In genomic region chrX:111196376-111196775, GRCm38 (mm10) we compare ENCODE assay signal across 12 mouse cellular contexts. TPM values are rescaled to one million over a fixed set of nuclear protein-coding genes. Genes with fewer than 3 reads are reported as not detected.
DNase-seq lines count a peak whose midpoint lies in the region; ATAC-seq and TF ChIP-seq lines count a peak whose summit lies in the region.
"Had no signal": no experiment of that assay in that cellular context is flagged by ENCODE, and none has a peak within 500 bp of the region (broad histone marks: within the 10 kb centered on the region; RNA-seq: fewer than 3 reads in every experiment).

No protein-coding gene starts in this region.

- peak; percentile 94 for TF ChIP-seq RAD21 in MEL (IDR thresholded peaks at IDR 0.05; ENCODE audit: low read depth, low read length)

- 3% methylated on average over 2 of the region's 2 CpGs for WGBS in kidney, adult 2 months
- 3% methylated on average over 2 of the region's 2 CpGs for WGBS in limb, embryonic 10.5 days
- WGBS in forebrain, embryonic 16.5 days = 4% methylated on average over 2 of the region's 2 CpGs

- no peak overlapping the region for H3K4me2 ChIP-seq in forebrain, embryonic 16.5 days (ENCODE audit: low read length)
- H3K4me2 ChIP-seq: limb, embryonic 12.5 days; neural tube, embryonic 13.5 days; stomach, embryonic 15.5 days had no signal

- no peak overlapping the region for H3K9ac ChIP-seq in MEL (ENCODE audit: control insufficient read depth, low read depth, low read length, poor library complexity, severe bottlenecking)
- H3K9ac ChIP-seq in forebrain, embryonic 16.5 days (replicated peaks; ENCODE audit: low read depth, low read length) = no peak overlapping the region
- H3K9ac ChIP-seq: limb, embryonic 12.5 days; neural tube, embryonic 13.5 days; stomach, embryonic 15.5 days had no signal

- no peak for ATAC-seq in forebrain, embryonic 16.5 days

- no peak overlapping the region for H3K27ac ChIP-seq in kidney, adult 2 months (ENCODE audit: insufficient read depth, low read depth, low read length)
- H3K27ac ChIP-seq in MEL (ENCODE audit: control insufficient read depth, low read depth, low read length) = no peak overlapping the region
- H3K27ac ChIP-seq in limb, embryonic 10.5 days = no peak overlapping the region
- no peak overlapping the region for H3K27ac ChIP-seq in forebrain, embryonic 16.5 days (ENCODE audit: low read length)
- H3K27ac ChIP-seq: limb, embryonic 12.5 days; neural tube, embryonic 13.5 days; stomach, embryonic 15.5 days had no signal

- H3K4me1 ChIP-seq in kidney, adult 2 months (ENCODE audit: control insufficient read depth, insufficient read depth, low read length) = no peaks in the 10 kb centered on the region
- no peaks in the 10 kb centered on the region for H3K4me1 ChIP-seq in MEL (ENCODE audit: control insufficient read depth in 1 of 2, insufficient read depth in 2 of 2, low read length in 2 of 2)
- H3K4me1 ChIP-seq in limb, embryonic 10.5 days = no peaks in the 10 kb centered on the region
- H3K4me1 ChIP-seq in forebrain, embryonic 16.5 days (replicated peaks; ENCODE audit: control insufficient read depth, insufficient read depth, low read length) = no peaks in the 10 kb centered on the region
- H3K4me1 ChIP-seq: limb, embryonic 12.5 days; neural tube, embryonic 13.5 days; stomach, embryonic 15.5 days had no signal

- H3K79me2 ChIP-seq in MEL (ENCODE audit: control insufficient read depth, insufficient read depth, low read length, poor library complexity) = no peaks in the 10 kb centered on the region

- TF ChIP-seq EP300 in MEL (IDR thresholded peaks at IDR 0.05; ENCODE audit: low read depth in 1 of 2, low read length in 2 of 2) = no peak

- no peak for TF ChIP-seq CTCF in kidney, adult 2 months (conservative IDR thresholded peaks at IDR 0.05; ENCODE audit: insufficient read depth, insufficient read length, low read depth, low read length)
- TF ChIP-seq CTCF in MEL (IDR thresholded peaks at IDR 0.05 in 2 of 3, conservative IDR thresholded peaks at IDR 0.05 in 1 of 3; ENCODE audit: control insufficient read depth in 1 of 3, insufficient read depth in 1 of 3, low read depth in 2 of 3, low read length in 3 of 3, poor library complexity in 1 of 3, severe bottlenecking in 1 of 3) = peak; percentile 48 to 94 (median 79)

- DNase-seq in kidney, adult 2 months = peak; percentile 4
- no peak for DNase-seq in kidney, postnatal 10 days
- DNase-seq in A20 (ENCODE audit: low read depth, low spot score) (peak; percentile 44), MEL (ENCODE audit: low read depth, low spot score) (peak; percentile 88)
- peak; percentile 2 for DNase-seq in embryo, embryonic 9.5 days (ENCODE audit: extremely low spot score)
- no peak for DNase-seq in limb, embryonic 10.5 days (ENCODE audit: low spot score)
- DNase-seq: adrenal gland, adult 8-10 months; kidney, adult 8-10 months had no signal

- H3K9me3 ChIP-seq in MEL (replicated peaks; ENCODE audit: insufficient read depth, low read length) = no peaks in the 10 kb centered on the region
- H3K9me3 ChIP-seq in limb, embryonic 10.5 days (replicated peaks) = no peaks in the 10 kb centered on the region
- H3K9me3 ChIP-seq in forebrain, embryonic 16.5 days (ENCODE audit: control insufficient read depth, low read length) = no peaks in the 10 kb centered on the region
- H3K9me3 ChIP-seq: limb, embryonic 12.5 days; neural tube, embryonic 13.5 days; stomach, embryonic 15.5 days had no signal

- no peaks in the 10 kb centered on the region for H3K36me3 ChIP-seq in kidney, adult 2 months (ENCODE audit: control insufficient read depth, insufficient read depth, low read length)
- H3K36me3 ChIP-seq in MEL (ENCODE audit: control insufficient read depth in 1 of 2, insufficient read depth in 2 of 2, low read length in 2 of 2) = no peaks in the 10 kb centered on the region
- H3K36me3 ChIP-seq in limb, embryonic 10.5 days = no peaks in the 10 kb centered on the region
- no peaks in the 10 kb centered on the region for H3K36me3 ChIP-seq in forebrain, embryonic 16.5 days (ENCODE audit: control insufficient read depth, insufficient read depth)
- H3K36me3 ChIP-seq: limb, embryonic 12.5 days; neural tube, embryonic 13.5 days; stomach, embryonic 15.5 days had no signal

- no peak for TF ChIP-seq POLR2A in kidney, adult 2 months (IDR thresholded peaks at IDR 0.05; ENCODE audit: low read depth, low read length)
- TF ChIP-seq POLR2A in MEL (IDR thresholded peaks at IDR 0.05; ENCODE audit: control insufficient read depth in 1 of 2, insufficient read depth in 1 of 2, low read depth in 1 of 2, low read length in 2 of 2, poor library complexity in 1 of 2) = no peak

- H3K4me3 ChIP-seq in kidney, adult 2 months (ENCODE audit: insufficient read depth, low read depth, low read length) = no peak overlapping the region
- no peak overlapping the region for H3K4me3 ChIP-seq in MEL (ENCODE audit: control insufficient read depth in 1 of 2, insufficient read depth in 1 of 2, low read depth in 2 of 2, low read length in 2 of 2)
- no peak overlapping the region for H3K4me3 ChIP-seq in limb, embryonic 10.5 days
- no peak overlapping the region for H3K4me3 ChIP-seq in forebrain, embryonic 16.5 days (replicated peaks; ENCODE audit: low read length)
- H3K4me3 ChIP-seq: limb, embryonic 12.5 days; neural tube, embryonic 13.5 days; stomach, embryonic 15.5 days had no signal

- H3K27me3 ChIP-seq in kidney, adult 2 months (replicated peaks; ENCODE audit: control insufficient read depth, insufficient read depth, low read length) = no peaks in the 10 kb centered on the region
- H3K27me3 ChIP-seq in MEL (ENCODE audit: control insufficient read depth in 1 of 2, insufficient read depth in 2 of 2, low read length in 2 of 2) = no peaks in the 10 kb centered on the region
- no peaks in the 10 kb centered on the region for H3K27me3 ChIP-seq in limb, embryonic 10.5 days (ENCODE audit: low read depth, poor library complexity, severe bottlenecking)
- H3K27me3 ChIP-seq in forebrain, embryonic 16.5 days (replicated peaks; ENCODE audit: control insufficient read depth, insufficient read depth, low read length) = no peaks in the 10 kb centered on the region
- H3K27me3 ChIP-seq: limb, embryonic 12.5 days; neural tube, embryonic 13.5 days; stomach, embryonic 15.5 days had no signal

TF ChIP-seq in MEL, 35 proteins besides CTCF, POLR2A, EP300 and RAD21:
- peak; percentile 79 for TF ChIP-seq ZC3H11A (IDR thresholded peaks at IDR 0.05; ENCODE audit: low read depth, low read length)
- peak; percentile 83 for TF ChIP-seq SMC3 (IDR thresholded peaks at IDR 0.05; ENCODE audit: low read depth, low read length)
- TF ChIP-seq KAT2A (conservative IDR thresholded peaks at IDR 0.05; ENCODE audit: low read depth, low read length) = no peak
- no peak for TF ChIP-seq NELFE (IDR thresholded peaks at IDR 0.05; ENCODE audit: low read depth, low read length)
- no peak for TF ChIP-seq RCOR1 (IDR thresholded peaks at IDR 0.05; ENCODE audit: low read depth, low read length)

RNA-seq across cellular contexts. Expression of gene Gm10112, which starts 28.2 kb away (rescaled TPM):
- not detected in 2 replicates for polyA plus RNA-seq in kidney, adult 2 months (2012; rRNA removed)
- not detected in 2 replicates for total RNA-seq in MEL (2012; rRNA removed)
- not detected for polyA plus RNA-seq in MEL (2012; ENCODE audit: insufficient read depth in 1 of 2, insufficient read length in 2 of 2, low read depth in 1 of 2, low replicate concordance in 2 of 2, missing spikeins in 1 of 2)
- polyA plus RNA-seq in limb, embryonic 10.5 days (2016; fragmentation: Nextera tagmentation; extraction: Ambion mirVana) = not detected in 2 replicates
- polyA plus RNA-seq in forebrain, embryonic 16.5 days (2015; fragmentation: Nextera tagmentation; extraction: Ambion mirVana) = not detected in 2 replicates
- total RNA-seq: adrenal gland, adult 8-10 months had no signal
- polyA plus RNA-seq: limb, embryonic 12.5 days; neural tube, embryonic 13.5 days; stomach, embryonic 15.5 days had no signal

Comparison
In these comparisons a context has a peak if more than half of its experiments do, and no peak if none do; other contexts are left out.
1. DNase-seq: peak in kidney, adult 2 months (single experiment), A20 (single experiment), MEL (single experiment) and embryo, embryonic 9.5 days (single experiment); none in kidney, postnatal 10 days (single experiment) and limb, embryonic 10.5 days (single experiment).